Mouse (Mus musculus): Measurements from ENCODE around the gene Sprr2j-ps. TPM values are rescaled to one million over a fixed set of nuclear protein-coding genes. Genes with fewer than 3 reads are reported as not detected.

Gene Sprr2j-ps
- polyA plus RNA-seq (2016; fragmentation: Nextera tagmentation; extraction: Ambion mirVana): not detected in 2 replicates

GRCm38 (mm10) chr3:92417782-92418181 lies at the start of gene Sprr2j-ps:
Sprr2j-ps (plus strand) TSS chr3:92418082.
- Histone ChIP-seq H3K4me3 (replicated peaks) (no peak within 1 kb of the TSS), H3K4me2 (no peak within 1 kb of the TSS), H3K4me1 (no peaks in the 10 kb centered on the region), H3K36me3 (replicated peaks) (no peaks in the 10 kb centered on the region), H3K9ac (no peak within 1 kb of the TSS), H3K27ac (no peak within 1 kb of the TSS), H3K9me3 (no peaks in the 10 kb centered on the region), H3K27me3 (no peaks in the 10 kb centered on the region)
- no peak for ATAC-seq (ENCODE audit: low FRiP score)
- 87% methylated on average over 2 of the region's 2 CpGs for WGBS

DNA sequence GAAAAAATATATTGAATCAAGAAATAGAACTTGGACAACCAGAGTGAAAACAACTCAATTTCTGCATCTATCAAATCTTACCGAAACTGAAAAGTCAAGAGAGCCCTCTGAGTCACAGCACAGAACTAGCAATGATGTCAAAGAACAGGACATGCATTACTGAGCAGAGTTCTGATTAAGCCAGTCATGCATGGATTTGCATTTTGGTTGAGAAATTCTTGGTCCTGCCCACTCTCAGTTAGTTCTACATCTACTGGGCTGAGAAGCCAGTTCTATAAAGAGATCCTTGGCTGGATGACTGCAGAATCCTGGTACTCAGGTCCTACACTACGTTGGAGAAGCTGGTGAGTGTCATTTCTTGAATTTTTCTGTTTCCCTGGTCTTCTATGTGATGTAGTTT lies 44.3 kb upstream of the Sprr2j-ps start:
- Histone ChIP-seq H3K27ac (no peak overlapping the region), H3K4me2 (no peak overlapping the region), H3K9me3 (no peaks in the 10 kb centered on the region), H3K9ac (no peak overlapping the region), H3K36me3 (replicated peaks) (no peaks in the 10 kb centered on the region), H3K4me3 (replicated peaks) (no peak overlapping the region), H3K27me3 (no peaks in the 10 kb centered on the region), H3K4me1 (no peaks in the 10 kb centered on the region)
- no peak for ATAC-seq (ENCODE audit: low FRiP score)
- 89% methylated on average over 2 of the region's 2 CpGs for WGBS

DNA sequence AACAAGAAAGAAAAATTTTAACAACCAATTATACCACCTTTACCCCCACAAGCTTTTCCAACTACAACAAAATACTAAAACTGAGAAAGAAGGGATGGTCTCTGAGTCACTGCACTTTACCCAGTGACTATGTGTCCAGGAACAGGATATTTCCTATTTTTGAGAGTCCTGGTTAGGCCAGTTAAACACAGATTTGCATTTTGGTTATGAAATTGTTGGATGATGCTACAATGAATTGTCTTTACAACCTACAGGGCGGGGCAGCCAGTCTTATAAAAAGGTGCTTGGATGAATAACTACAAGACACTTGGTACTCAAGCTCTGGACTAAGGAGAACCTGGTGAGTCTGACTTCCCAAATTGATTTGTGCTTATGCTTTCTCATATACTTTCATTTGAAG lies 32.5 kb upstream of the Sprr2j-ps start, which contains the start of gene Sprr2h:
TSS of gene Sprr2h (plus strand) at position 301 of the 400 bp plus-strand sequence.
- Histone ChIP-seq H3K27me3 (no peaks in the 10 kb centered on the region), H3K4me3 (replicated peaks) (no peak within 1 kb of the TSS), H3K4me1 (no peaks in the 10 kb centered on the region), H3K9ac (no peak within 1 kb of the TSS), H3K4me2 (no peak within 1 kb of the TSS), H3K9me3 (no peaks in the 10 kb centered on the region), H3K36me3 (replicated peaks) (no peaks in the 10 kb centered on the region), H3K27ac (no peak within 1 kb of the TSS)
- WGBS: 79% methylated on average over 1 of the region's 1 CpGs
- no peak for ATAC-seq (ENCODE audit: low FRiP score)

DNA sequence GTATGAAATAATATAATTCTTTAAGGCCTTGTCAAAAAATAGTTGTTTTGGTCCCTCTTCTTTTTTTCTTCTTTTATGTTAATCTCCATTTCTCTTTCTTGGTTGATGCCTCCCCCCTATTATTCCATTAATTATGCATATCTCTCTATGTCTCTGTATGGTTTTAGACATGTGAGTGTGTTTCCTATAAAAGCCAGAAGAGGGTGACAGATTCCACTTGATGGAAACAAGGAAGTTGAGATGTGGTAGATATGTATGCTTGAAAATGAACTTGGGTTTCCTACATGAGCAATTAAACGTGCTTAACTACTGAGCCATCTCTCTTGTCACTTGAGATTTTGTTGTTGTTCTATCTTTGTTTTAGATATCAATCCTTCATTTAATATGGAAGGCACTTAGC lies 23.6 kb upstream of the Sprr2j-ps start:
- no peak for ATAC-seq (ENCODE audit: low FRiP score)
- H3K9ac ChIP-seq: no peak overlapping the region
- no peaks in the 10 kb centered on the region for H3K9me3 ChIP-seq
- no peaks in the 10 kb centered on the region for H3K36me3 ChIP-seq (replicated peaks)
- H3K4me2 ChIP-seq: no peak overlapping the region
- no peaks in the 10 kb centered on the region for H3K27me3 ChIP-seq
- H3K4me1 ChIP-seq: no peaks in the 10 kb centered on the region
- H3K4me3 ChIP-seq (replicated peaks): no peak overlapping the region
- 65% methylated on average over 1 of the region's 1 CpGs for WGBS
- no peak overlapping the region for H3K27ac ChIP-seq

DNA sequence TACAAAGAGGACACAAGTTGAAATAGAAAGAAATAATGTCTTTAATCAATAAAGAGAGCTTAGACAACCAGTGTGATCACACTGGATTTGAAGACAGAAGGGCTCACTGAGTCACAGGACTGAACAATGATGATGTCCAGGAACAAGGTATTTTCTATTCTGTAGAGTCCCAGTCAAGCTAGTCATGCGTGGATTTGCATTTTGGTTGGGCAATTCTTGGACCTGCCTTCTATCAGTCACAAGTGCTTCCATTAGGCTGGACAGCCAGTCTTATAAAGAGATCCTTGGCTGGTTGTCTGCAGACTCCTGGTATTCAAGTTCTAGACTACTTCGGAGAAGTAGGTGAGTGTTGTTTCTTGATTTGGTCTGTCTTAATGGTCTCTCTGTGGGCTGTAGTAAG lies 10.2 kb upstream of the Sprr2j-ps start, which contains the start of gene Sprr2i:
TSS of gene Sprr2i (plus strand) at position 301 of the 400 bp plus-strand sequence.
- H3K36me3 ChIP-seq (replicated peaks): no peaks in the 10 kb centered on the region
- H3K9ac ChIP-seq: no peak within 1 kb of the TSS
- H3K27me3 ChIP-seq: no peaks in the 10 kb centered on the region
- no peak within 1 kb of the TSS for H3K4me2 ChIP-seq
- no peaks in the 10 kb centered on the region for H3K9me3 ChIP-seq
- no peak within 1 kb of the TSS for H3K4me3 ChIP-seq (replicated peaks)
- WGBS: 88% methylated on average over 2 of the region's 2 CpGs
- no peak within 1 kb of the TSS for H3K27ac ChIP-seq
- H3K4me1 ChIP-seq: no peaks in the 10 kb centered on the region
- no peak for ATAC-seq (ENCODE audit: low FRiP score)

DNA sequence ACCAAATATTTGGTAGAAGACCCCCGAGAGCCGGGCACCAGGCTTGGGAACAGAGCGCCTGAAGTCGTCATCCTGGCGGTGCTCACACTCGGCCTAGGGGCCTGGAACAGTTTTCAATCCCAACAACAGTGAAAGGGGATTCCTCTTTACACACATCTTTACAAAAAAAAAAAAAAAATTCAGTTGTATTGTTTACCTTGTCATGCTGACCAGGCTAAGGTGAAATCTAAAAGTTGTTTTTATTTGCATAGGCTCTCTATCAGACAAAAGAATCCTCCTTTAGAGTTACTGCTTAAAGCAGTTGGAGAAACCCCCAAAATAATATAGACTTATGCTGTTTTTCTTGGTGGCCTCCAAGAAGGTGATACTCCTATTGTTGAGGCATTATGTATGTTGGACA lies 11.4 kb downstream of the Sprr2j-ps start, which contains the start of gene Gm9774:
TSS of gene Gm9774 (minus strand) at position 101 of the 400 bp plus-strand sequence.
- H3K4me3 ChIP-seq (replicated peaks): no peak within 1 kb of the TSS
- H3K36me3 ChIP-seq (replicated peaks): no peaks in the 10 kb centered on the region
- WGBS: 87% methylated on average over 6 of the region's 6 CpGs
- H3K9ac ChIP-seq: no peak within 1 kb of the TSS
- no peak within 1 kb of the TSS for H3K27ac ChIP-seq
- H3K4me1 ChIP-seq: no peaks in the 10 kb centered on the region
- H3K4me2 ChIP-seq: no peak within 1 kb of the TSS
- no peaks in the 10 kb centered on the region for H3K9me3 ChIP-seq
- ATAC-seq (ENCODE audit: low FRiP score): no peak
- H3K27me3 ChIP-seq: no peaks in the 10 kb centered on the region

DNA sequence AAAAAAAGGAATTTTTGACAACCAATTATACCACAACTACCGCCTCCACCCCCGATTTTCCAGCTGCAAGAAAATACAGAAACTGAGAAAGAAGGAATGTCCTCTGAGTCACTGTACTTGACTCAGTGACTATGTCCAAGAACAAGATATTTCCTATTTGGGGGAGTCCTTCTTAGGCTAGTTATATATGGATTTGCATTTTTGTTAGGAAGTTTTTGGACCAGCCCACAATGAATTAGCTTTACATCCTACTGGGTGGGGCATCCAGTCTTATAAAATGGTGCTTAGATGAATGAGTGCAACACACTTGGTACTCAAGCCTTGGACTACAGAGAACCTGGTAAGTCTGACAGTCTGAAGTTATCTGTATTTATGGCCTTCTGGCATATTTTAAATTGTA lies 14.4 kb downstream of the Sprr2j-ps start, which contains the start of gene Sprr2k:
TSS of gene Sprr2k (plus strand) at position 301 of the 400 bp plus-strand sequence.
- H3K27me3 ChIP-seq: no peaks in the 10 kb centered on the region
- no peak within 1 kb of the TSS for H3K27ac ChIP-seq
- no peaks in the 10 kb centered on the region for H3K36me3 ChIP-seq (replicated peaks)
- H3K9me3 ChIP-seq: no peaks in the 10 kb centered on the region
- no peaks in the 10 kb centered on the region for H3K4me1 ChIP-seq
- no peak within 1 kb of the TSS for H3K4me3 ChIP-seq (replicated peaks)
- H3K4me2 ChIP-seq: no peak within 1 kb of the TSS
- ATAC-seq (ENCODE audit: low FRiP score): no peak
- H3K9ac ChIP-seq: no peak within 1 kb of the TSS
- 98% methylated on average over 2 of the region's 2 CpGs for WGBS

DNA sequence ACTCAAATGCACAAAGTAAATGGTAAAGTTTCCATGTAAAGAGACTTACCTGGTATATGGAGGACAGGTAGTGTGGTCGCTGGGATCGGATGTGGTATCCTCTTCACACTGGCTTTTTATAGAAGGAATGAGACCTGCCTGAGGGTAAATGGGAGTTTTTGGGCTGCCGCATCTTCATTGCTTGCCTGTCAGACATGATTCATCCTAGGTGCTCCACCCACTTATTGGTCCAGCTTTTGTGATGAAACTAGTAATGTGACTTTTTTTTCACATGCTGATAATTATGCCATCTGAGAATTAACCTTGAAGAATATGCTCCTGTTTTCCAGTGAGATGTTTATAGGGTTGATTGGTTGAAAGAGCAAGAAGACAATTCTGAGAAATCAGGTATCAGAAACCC lies 20.8 kb downstream of the Sprr2j-ps start, which contains the start of gene Sprr1b:
TSS of gene Sprr1b (minus strand) at position 101 of the 400 bp plus-strand sequence.
- Histone ChIP-seq H3K36me3 (replicated peaks) (no peaks in the 10 kb centered on the region), H3K4me2 (no peak within 1 kb of the TSS), H3K27me3 (no peaks in the 10 kb centered on the region), H3K4me3 (replicated peaks) (no peak within 1 kb of the TSS), H3K27ac (no peak within 1 kb of the TSS), H3K9ac (no peak within 1 kb of the TSS), H3K9me3 (no peaks in the 10 kb centered on the region), H3K4me1 (no peaks in the 10 kb centered on the region)
- 93% methylated on average over 3 of the region's 3 CpGs for WGBS
- ATAC-seq (ENCODE audit: low FRiP score): no peak

DNA sequence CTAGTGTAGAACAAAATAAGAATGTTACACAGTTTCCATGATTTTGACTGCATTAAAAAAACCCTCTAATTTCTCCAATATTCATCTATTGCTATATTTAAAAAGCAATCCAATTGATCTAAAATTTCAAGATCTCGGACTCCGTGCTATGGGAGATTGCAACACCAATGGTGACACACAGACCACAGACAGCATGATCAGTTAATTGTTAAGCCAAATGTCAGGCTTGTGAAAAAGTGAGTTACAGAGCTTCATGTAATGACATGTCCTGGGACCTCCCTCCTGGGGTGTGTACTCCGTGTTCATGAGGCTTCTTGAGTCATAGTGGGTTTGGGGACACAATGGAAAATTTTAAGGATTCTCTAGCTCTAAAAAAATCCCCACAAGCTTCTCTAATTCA lies 22.3 kb downstream of the Sprr2j-ps start:
- 86% methylated on average over 3 of the region's 3 CpGs for WGBS
- Histone ChIP-seq H3K27me3 (no peaks in the 10 kb centered on the region), H3K36me3 (replicated peaks) (no peaks in the 10 kb centered on the region), H3K9me3 (no peaks in the 10 kb centered on the region), H3K4me1 (no peaks in the 10 kb centered on the region), H3K9ac (no peak overlapping the region), H3K27ac (no peak overlapping the region), H3K4me3 (replicated peaks) (no peak overlapping the region), H3K4me2 (no peak overlapping the region)
- no peak for ATAC-seq (ENCODE audit: low FRiP score)

- Histone ChIP-seq H3K4me2 (no peak overlapping the region), H3K27ac (no peak overlapping the region), H3K9me3 (no peaks in the 10 kb centered on the region), H3K36me3 (replicated peaks) (no peaks in the 10 kb centered on the region), H3K4me3 (replicated peaks) (no peak overlapping the region), H3K4me1 (no peaks in the 10 kb centered on the region), H3K27me3 (no peaks in the 10 kb centered on the region), H3K9ac (no peak overlapping the region)
- 91% methylated on average over 5 of the region's 5 CpGs for WGBS
- ATAC-seq (ENCODE audit: low FRiP score): no peak
Observed at GRCm38 (mm10) chr3:92455151-92455550, 37.3 kb downstream of the Sprr2j-ps start.

DNA sequence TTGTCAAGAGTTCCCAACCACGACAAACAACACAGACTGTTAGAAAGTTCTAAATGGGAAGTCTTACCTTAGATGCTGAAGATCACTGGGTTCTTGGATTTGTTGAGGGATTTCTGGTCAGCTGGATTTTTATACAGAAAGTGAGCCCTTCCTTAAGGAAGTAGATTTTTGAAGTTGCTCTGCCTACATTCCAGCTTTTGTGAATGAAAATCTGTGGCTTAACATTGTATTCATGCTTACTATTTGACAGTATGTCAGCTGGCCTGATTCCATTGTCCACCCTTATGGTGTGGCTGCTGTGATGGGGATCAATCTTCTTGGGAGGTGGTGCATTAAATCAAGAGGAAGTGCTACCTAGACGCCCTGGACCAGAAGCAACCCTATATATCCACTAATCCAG lies 40.7 kb downstream of the Sprr2j-ps start, which contains the start of gene Sprr3:
TSS of gene Sprr3 (minus strand) at position 101 of the 400 bp plus-strand sequence.
- H3K9ac ChIP-seq: no peak within 1 kb of the TSS
- no peak for ATAC-seq (ENCODE audit: low FRiP score)
- WGBS: 68% methylated on average over 2 of the region's 2 CpGs
- H3K27ac ChIP-seq: no peak within 1 kb of the TSS
- H3K27me3 ChIP-seq: no peaks in the 10 kb centered on the region
- no peak within 1 kb of the TSS for H3K4me2 ChIP-seq
- no peaks in the 10 kb centered on the region for H3K4me1 ChIP-seq
- H3K4me3 ChIP-seq (replicated peaks): no peak within 1 kb of the TSS
- no peaks in the 10 kb centered on the region for H3K36me3 ChIP-seq (replicated peaks)
- H3K9me3 ChIP-seq: no peaks in the 10 kb centered on the region

GRCm38 (mm10) chr3:92466576-92466975 lies 48.7 kb downstream of the Sprr2j-ps start:
- no peak for ATAC-seq (ENCODE audit: low FRiP score)
- no peak overlapping the region for H3K9ac ChIP-seq
- H3K9me3 ChIP-seq: no peaks in the 10 kb centered on the region
- no peaks in the 10 kb centered on the region for H3K36me3 ChIP-seq (replicated peaks)
- H3K4me3 ChIP-seq (replicated peaks): no peak overlapping the region
- no peak overlapping the region for H3K27ac ChIP-seq
- H3K4me1 ChIP-seq: no peaks in the 10 kb centered on the region; the same call in 1 of the 2 replicates
- no peak overlapping the region for H3K4me2 ChIP-seq
- WGBS: 88% methylated on average over 1 of the region's 1 CpGs
- no peaks in the 10 kb centered on the region for H3K27me3 ChIP-seq

GRCm38 (mm10) chr3:92467424-92467823 lies 49.5 kb downstream of the Sprr2j-ps start:
- Histone ChIP-seq H3K27ac (no peak overlapping the region), H3K4me3 (replicated peaks) (no peak overlapping the region), H3K36me3 (replicated peaks) (no peaks in the 10 kb centered on the region), H3K27me3 (no peaks in the 10 kb centered on the region), H3K4me1 (no peaks in the 10 kb centered on the region; the same call in 1 of the 2 replicates), H3K9ac (no peak overlapping the region), H3K4me2 (no peak overlapping the region), H3K9me3 (no peaks in the 10 kb centered on the region)
- ATAC-seq (ENCODE audit: low FRiP score): no peak

Measured in forebrain, embryonic 12.5 days (tissue).